Mouse (Mus musculus) large intestine, adult 2 months (tissue): ENCODE results near the gene Uggt2. TPM values are rescaled to one million over a fixed set of nuclear protein-coding genes. Genes with fewer than 3 reads are reported as not detected.
A peak's percentile ranks its signal among the peaks of the same experiment; 100 is the strongest.

Experiments
- DNase-seq: peaks from one replicate; pipeline ENCODE4 v3.0.0-alpha.2; 2012; ENCODE audit warnings: low read depth, low spot score
- WGBS: fragments of 180-500 bp; shearing (Covaris S2); methylation state at CpG from one replicate; pipeline ENCODE4 v1.1.7; 2018; 5-methylcytosine and 5-hydroxymethylcytosine counted together
- polyA plus RNA-seq: library from polyadenylated mRNA; depleted of rRNA; stranded (reverse); fragments of >200 nt; gene quantifications from 2 replicates; pipeline ENCODE4 v1.2.3, GENCODE M21; 2012; rRNA removed

Gene Uggt2
- polyA plus RNA-seq, 1 experiment = 0.79 TPM

GRCm38 (mm10) chr14:118937533-118938492 is 161.4 kb downstream of the Uggt2 start, which contains the start of gene Dnajc3:
TSS of gene Dnajc3 (plus strand) at chr14:118937976.
- DNase-seq = peak; percentile 82
- under 1% methylated on average over 123 of the region's 124 CpGs for WGBS

DNA sequence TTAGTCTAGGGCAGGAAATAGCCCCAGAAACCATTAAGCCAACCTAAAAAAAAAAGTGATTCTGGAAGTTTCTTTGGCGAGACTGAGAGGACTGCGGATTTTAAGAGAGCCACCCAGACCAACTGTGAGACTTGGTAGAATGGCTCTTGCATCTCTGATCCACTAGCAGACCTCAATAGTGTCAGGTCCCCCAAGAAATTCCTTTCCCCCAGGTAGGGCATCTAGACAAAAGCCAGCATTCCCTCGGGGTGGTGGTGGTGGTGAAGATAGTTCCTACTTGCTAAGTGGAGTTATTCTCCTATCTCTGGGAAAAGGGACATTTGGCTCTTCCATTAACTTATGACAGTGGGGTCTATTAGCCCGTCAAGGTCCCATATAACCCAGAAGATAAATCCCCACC is 162.3 kb downstream of the Uggt2 start:
- 33% methylated on average over 4 of the region's 4 CpGs for WGBS

DNA sequence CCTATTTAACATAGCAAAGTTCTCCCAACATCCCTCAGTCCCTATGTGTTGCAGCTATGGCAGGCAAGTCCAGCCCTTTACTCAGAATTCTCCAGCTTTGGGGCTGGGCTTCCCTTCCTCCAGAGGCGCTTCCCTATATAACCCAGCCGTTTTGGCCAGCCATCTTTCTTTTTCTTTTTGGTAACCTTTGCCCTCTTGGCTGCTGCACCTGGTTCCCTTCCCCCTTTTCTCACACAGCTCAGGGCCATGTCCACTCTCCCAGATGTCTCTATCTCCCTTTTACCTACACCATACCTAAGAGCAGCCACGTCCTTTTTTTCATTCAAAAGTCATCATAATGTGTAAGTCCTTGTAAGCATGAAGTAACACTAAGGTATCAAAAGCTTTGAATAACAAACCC is 163.0 kb downstream of the Uggt2 start:
- no peak for DNase-seq
- 37% methylated on average over 3 of the region's 3 CpGs for WGBS

More for the DNA sequence above, 162.3 kb downstream of the Uggt2 start:
- no peak for DNase-seq

Other genes with a start within 250 kb of the Uggt2 start
- gene Dzip1, start 174.0 kb downstream of the Uggt2 start, polyA plus RNA-seq = 1.8 and 3.0 TPM in 2 replicates
- 19.2 and 22.8 TPM in 2 replicates for gene Dnajc3, start 161.5 kb downstream of the Uggt2 start, polyA plus RNA-seq
- gene Hs6st3, start 38.9 kb upstream of the Uggt2 start, polyA plus RNA-seq = not detected in 2 replicates